Mouse (Mus musculus) myocyte (in vitro differentiated cells): ENCODE data around the gene Zfyve16.

Experiments used
- E2F4 ChIP-seq: IDR thresholded peaks from one replicate; pipeline ENCODE4 v1.6.1; 2011; ENCODE audit warnings: mild to moderate bottlenecking, control low read depth, moderate library complexity; ENCODE audit not compliant: insufficient read depth
- MAX ChIP-seq: IDR thresholded peaks from one replicate; pipeline ENCODE4 v1.6.1; 2011; ENCODE audit warnings: low read depth, mild to moderate bottlenecking, control low read depth
- MYOD1 ChIP-seq, 3 experiments: IDR thresholded peaks; one replicate each; pipeline ENCODE4 v1.6.1; 2011; ENCODE audit warnings: control low read depth in 2 of 3, low read depth in 2 of 3, mild to moderate bottlenecking in 2 of 3, moderate library complexity in 1 of 3; ENCODE audit not compliant: insufficient read length in 2 of 3, control insufficient read depth in 1 of 3
- MYOG ChIP-seq, 3 experiments: IDR thresholded peaks; one replicate each; pipeline ENCODE4 v1.6.1; 2011; ENCODE audit warnings: control low read depth in 2 of 3, low read depth in 2 of 3, mild to moderate bottlenecking in 2 of 3; ENCODE audit not compliant: insufficient read length in 2 of 3, control insufficient read depth in 1 of 3, insufficient read depth in 1 of 3
- POLR2A ChIP-seq: IDR thresholded peaks from one replicate; pipeline ENCODE4 v1.6.1; 2011; ENCODE audit warnings: low read depth, mild to moderate bottlenecking, control low read depth, moderate library complexity; ENCODE audit not compliant: insufficient read length
- POLR2AphosphoS2 ChIP-seq: IDR thresholded peaks from one replicate; pipeline ENCODE4 v1.6.1; 2011; ENCODE audit warnings: low read depth, control low read depth; ENCODE audit not compliant: insufficient read length
- TCF12 ChIP-seq: IDR thresholded peaks from one replicate; pipeline ENCODE4 v1.6.1; 2011; ENCODE audit warnings: mild to moderate bottlenecking, control low read depth; ENCODE audit not compliant: poor library complexity, insufficient read depth, severe bottlenecking
- TCF3 ChIP-seq: IDR thresholded peaks from one replicate; pipeline ENCODE4 v1.6.1; 2011; ENCODE audit warnings: low read depth, control low read depth; ENCODE audit not compliant: insufficient read length
- USF1 ChIP-seq: IDR thresholded peaks from one replicate; pipeline ENCODE4 v1.6.1; 2011; ENCODE audit warnings: low read depth, mild to moderate bottlenecking, control low read depth, moderate library complexity

DNA sequence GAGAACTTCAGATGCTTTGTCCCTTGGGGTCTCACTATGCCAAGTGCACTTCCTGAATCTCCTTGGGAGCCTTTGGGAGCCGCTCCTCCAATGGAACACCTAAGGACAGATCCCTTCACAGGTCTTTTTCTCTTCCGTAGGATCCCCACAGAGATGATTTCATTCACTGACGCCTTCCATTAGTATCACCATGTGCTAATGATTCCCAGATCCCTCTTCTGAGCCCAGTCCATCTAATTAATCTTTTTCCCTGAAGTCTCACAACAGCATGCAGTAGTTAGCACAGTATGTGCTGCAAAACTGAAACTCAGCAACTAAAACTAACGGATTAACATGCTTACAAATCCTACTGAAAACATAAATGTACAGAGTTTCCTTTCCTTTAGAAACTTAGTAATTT is 8.5 kb upstream of the Zfyve16 start:
- TF ChIP-seq MAX (no peak), USF1 (no peak), POLR2A (no peak), TCF12 (no peak), MYOG (IDR thresholded peaks at IDR 0.05; ENCODE audit: control insufficient read depth in 1 of 3, insufficient read depth in 1 of 3, insufficient read length in 2 of 3, low read depth in 2 of 3) (no peak), TCF3 (no peak), POLR2AphosphoS2 (no peak), MYOD1 (IDR thresholded peaks at IDR 0.05; ENCODE audit: control insufficient read depth in 1 of 3, insufficient read length in 2 of 3, low read depth in 2 of 3) (no peak), E2F4 (no peak)
